22 mouse cellular contexts compared by ENCODE assay signal in the genomic region with DNA sequence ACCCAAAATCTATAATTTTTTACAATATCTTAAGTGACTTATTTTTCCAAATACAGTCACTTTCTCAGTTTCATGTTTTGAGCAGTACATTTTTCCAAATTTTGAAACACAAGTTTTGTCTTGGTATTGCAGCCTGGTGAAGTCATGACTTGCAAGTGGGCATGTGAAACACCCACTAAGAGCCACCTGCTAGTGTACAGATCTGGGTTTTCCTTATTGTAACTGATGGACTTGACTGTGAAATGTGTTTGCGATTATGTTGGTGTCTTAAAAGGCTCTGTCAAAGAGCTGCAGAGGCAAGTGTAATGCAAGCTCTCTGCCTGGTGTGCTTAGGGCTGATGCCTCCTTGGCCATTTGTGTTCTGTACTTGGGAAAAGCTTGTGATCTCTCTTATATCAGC.
DNase-seq lines count a peak whose midpoint lies in the region; ATAC-seq and TF ChIP-seq lines count a peak whose summit lies in the region.
"Had no signal": no experiment of that assay in that cellular context is flagged by ENCODE, and none has a peak within 500 bp of the region (broad histone marks: within the 10 kb centered on the region; RNA-seq: fewer than 3 reads in every experiment).

No protein-coding gene starts in this region.

- no peak overlapping the region for H3K27ac ChIP-seq in stomach, postnatal 0 days (replicated peaks)
- H3K27ac ChIP-seq: embryonic facial prominence, embryonic 13.5 days; forebrain, embryonic 12.5 days; heart, embryonic 13.5 days had no signal

- H3K9me3 ChIP-seq in stomach, postnatal 0 days (ENCODE audit: control insufficient read depth, low read length), result no peaks in the 10 kb centered on the region
- H3K9me3 ChIP-seq: embryonic facial prominence, embryonic 13.5 days; forebrain, embryonic 12.5 days; heart, embryonic 13.5 days had no signal

- no peaks in the 10 kb centered on the region for H3K36me3 ChIP-seq in stomach, postnatal 0 days (ENCODE audit: control insufficient read depth, insufficient read depth, low read length)
- H3K36me3 ChIP-seq: embryonic facial prominence, embryonic 13.5 days; forebrain, embryonic 12.5 days; heart, embryonic 13.5 days had no signal

- WGBS in stomach, postnatal 0 days, result 96% methylated on average over 1 of the region's 1 CpGs

- no peak for TF ChIP-seq CTCF in stomach, postnatal 0 days (IDR thresholded peaks at IDR 0.05; ENCODE audit: low read depth)

- no peak for TF ChIP-seq EP300 in stomach, postnatal 0 days (optimal IDR thresholded peaks at IDR 0.05)

- no peak overlapping the region for H3K4me3 ChIP-seq in stomach, postnatal 0 days (ENCODE audit: low read depth, low read length)
- H3K4me3 ChIP-seq: embryonic facial prominence, embryonic 13.5 days; forebrain, embryonic 12.5 days; heart, embryonic 13.5 days had no signal

- no peak overlapping the region for H3K9ac ChIP-seq in stomach, postnatal 0 days (ENCODE audit: low read length)
- H3K9ac ChIP-seq: embryonic facial prominence, embryonic 13.5 days; forebrain, embryonic 12.5 days; heart, embryonic 13.5 days had no signal

- intact Hi-C loops in left cerebral cortex, postnatal 4 days (cut with DNase I), result no loop called here

- no peak for ATAC-seq in stomach, postnatal 0 days (ENCODE audit: low FRiP score, low TSS enrichment)
- ATAC-seq: activated CD4-positive, CD25-positive, alpha-beta regulatory T cell, adult 4 months; forebrain, embryonic 16.5 days; hindbrain, embryonic 16.5 days; Patski had no signal

- DNase-seq in frontal cortex, postnatal 36 days (ENCODE audit: low spot score in 2 of 2), result peak; percentile 5 to 48
- DNase-seq in frontal cortex, postnatal 10 days (ENCODE audit: low spot score in 2 of 2), result no peak
- peak; percentile 7 for DNase-seq in left cerebral cortex, adult 11 months (ENCODE audit: low spot score)
- DNase-seq in left cerebral cortex, postnatal 4 days, result no peak
- peak; percentile 12 to 33 for DNase-seq in right cerebral cortex, adult 2 months (ENCODE audit: low spot score in 2 of 2)
- DNase-seq in right cerebral cortex, postnatal 4 days, result no peak
- no peak for DNase-seq in stomach, postnatal 0 days (ENCODE audit: low spot score)
- DNase-seq: adrenal gland, postnatal 14 days; cerebellum, adult 18-20 months; cerebellum, adult 9-11 months; cerebellum, postnatal 36 days; gastrocnemius, postnatal 36 days; heart, adult 11 months; heart, postnatal 36 days had no signal

- no peaks in the 10 kb centered on the region for H3K27me3 ChIP-seq in stomach, postnatal 0 days (ENCODE audit: control insufficient read depth, insufficient read depth, low read length)
- H3K27me3 ChIP-seq: CH12.LX; embryonic facial prominence, embryonic 13.5 days; forebrain, embryonic 12.5 days; heart, embryonic 13.5 days; Patski had no signal

- H3K4me1 ChIP-seq in stomach, postnatal 0 days (replicated peaks; ENCODE audit: control insufficient read depth, insufficient read depth), result no peaks in the 10 kb centered on the region
- H3K4me1 ChIP-seq: embryonic facial prominence, embryonic 13.5 days; forebrain, embryonic 12.5 days; heart, embryonic 13.5 days had no signal

- no peak overlapping the region for H3K4me2 ChIP-seq in stomach, postnatal 0 days (replicated peaks; ENCODE audit: low read depth)
- H3K4me2 ChIP-seq: embryonic facial prominence, embryonic 13.5 days; forebrain, embryonic 12.5 days; heart, embryonic 13.5 days had no signal

Comparison
In these comparisons a context has a peak if more than half of its experiments do, and no peak if none do; other contexts are left out.
1. DNase-seq: peak in frontal cortex, postnatal 36 days (2 of 2), left cerebral cortex, adult 11 months (single experiment) and right cerebral cortex, adult 2 months (2 of 2); none in frontal cortex, postnatal 10 days (0 of 2), left cerebral cortex, postnatal 4 days (single experiment), right cerebral cortex, postnatal 4 days (single experiment) and stomach, postnatal 0 days (single experiment).